Mouse (Mus musculus): Measurements from ENCODE around the gene Rassf8.

The Rassf8 gene

DNA sequence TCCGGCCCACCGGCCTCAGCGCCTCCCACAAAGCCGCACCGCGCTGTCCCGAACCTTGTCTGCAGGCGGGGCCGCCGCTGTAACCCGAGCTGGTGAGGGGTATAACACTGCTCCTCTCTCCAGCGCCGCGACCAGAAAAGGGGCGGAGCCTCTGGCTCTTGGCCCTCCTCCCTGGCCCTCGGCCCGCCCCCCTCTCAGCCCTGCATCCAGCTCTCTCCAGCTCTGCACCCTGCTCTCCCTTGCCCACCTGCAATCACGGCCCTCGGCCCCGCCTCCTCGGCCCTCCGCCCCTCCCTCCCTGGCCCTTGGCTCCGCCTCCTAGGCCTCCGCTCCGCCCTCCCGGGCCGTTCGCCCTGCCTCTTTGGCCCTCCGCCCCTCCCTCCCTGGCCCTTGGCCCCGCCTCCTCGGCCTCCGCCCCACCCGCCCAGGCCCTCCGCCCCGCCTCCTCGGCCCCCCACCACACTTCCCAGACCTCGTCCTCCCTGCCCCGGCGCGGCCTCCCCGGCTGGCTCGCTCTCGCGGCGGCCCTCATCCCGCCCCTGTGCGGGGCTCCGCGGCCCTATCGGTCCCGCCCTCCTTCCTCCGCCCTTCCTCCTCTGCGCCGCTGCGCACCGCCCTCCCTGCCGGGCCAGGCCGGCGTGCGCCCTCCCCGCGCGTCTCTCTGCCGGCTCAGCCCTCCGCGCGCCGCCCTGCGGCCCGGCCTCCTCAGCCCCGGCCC, at the start of gene Rassf8:
Gene Rassf8 (plus strand): TSS at position 617 of the 718 bp plus-strand sequence.
- peak; percentile 69; the same call in 1 of the 2 replicates for TF ChIP-seq GATA4 (IDR thresholded peaks at IDR 0.05; ENCODE audit: insufficient replicate concordance, low read length)

GRCm38 (mm10) chr6:145701021-145701540, 45.5 kb upstream of the Rassf8 start:
- no peak for TF ChIP-seq GATA4 (IDR thresholded peaks at IDR 0.05; ENCODE audit: insufficient replicate concordance, low read length)

GRCm38 (mm10) chr6:145703667-145704066, 42.9 kb upstream of the Rassf8 start:
- TF ChIP-seq GATA4 (IDR thresholded peaks at IDR 0.05; ENCODE audit: insufficient replicate concordance, low read length) = no peak

DNA sequence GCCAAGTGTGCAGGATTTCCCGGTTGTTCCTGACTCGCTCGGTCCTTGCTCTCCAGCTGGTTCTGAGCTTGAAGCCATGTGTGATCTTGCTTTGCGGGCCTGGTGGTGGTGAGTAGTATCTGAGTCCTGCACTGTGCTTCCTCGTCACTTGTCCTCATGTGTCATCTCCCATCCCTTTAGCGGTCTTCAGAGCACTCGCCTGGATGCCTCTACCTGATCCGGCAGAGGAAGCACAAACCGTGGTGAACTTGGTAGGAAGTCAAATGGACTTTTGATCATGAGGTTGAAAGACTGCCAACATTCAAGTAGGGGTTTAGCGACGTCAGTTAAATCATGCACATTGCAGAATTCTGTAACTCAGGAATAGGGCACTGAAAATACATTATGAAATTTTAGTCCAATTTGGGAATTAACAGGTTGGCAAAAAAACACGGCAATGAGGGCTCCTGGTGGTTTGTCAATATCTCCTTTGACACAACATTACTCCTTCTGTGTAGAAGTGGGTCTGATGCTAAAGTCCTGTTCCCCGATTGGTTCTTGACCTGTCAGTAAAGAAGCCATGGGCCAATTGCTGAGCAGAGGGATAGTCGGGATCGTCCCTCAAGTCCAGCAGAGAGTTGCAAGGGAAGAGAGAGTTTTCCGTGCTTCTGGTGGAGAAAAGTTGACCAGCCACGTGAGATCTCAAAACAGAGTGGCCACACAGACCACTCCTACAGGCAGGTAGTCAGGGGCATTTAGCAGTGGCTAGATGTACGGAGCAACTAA, 36.4 kb upstream of the Rassf8 start:
- TF ChIP-seq GATA4 (IDR thresholded peaks at IDR 0.05; ENCODE audit: insufficient replicate concordance, low read length) = no peak

GRCm38 (mm10) chr6:145710797-145711196, 35.8 kb upstream of the Rassf8 start:
- TF ChIP-seq GATA4 (IDR thresholded peaks at IDR 0.05; ENCODE audit: insufficient replicate concordance, low read length) = no peak

GRCm38 (mm10) chr6:145711320-145711719, 35.2 kb upstream of the Rassf8 start:
- no peak for TF ChIP-seq GATA4 (IDR thresholded peaks at IDR 0.05; ENCODE audit: insufficient replicate concordance, low read length)

- no peak for TF ChIP-seq GATA4 (IDR thresholded peaks at IDR 0.05; ENCODE audit: insufficient replicate concordance, low read length)
Measured at GRCm38 (mm10) chr6:145713241-145714114, 33.1 kb upstream of the Rassf8 start.

GRCm38 (mm10) chr6:145714131-145714530, 32.4 kb upstream of the Rassf8 start:
- TF ChIP-seq GATA4 (IDR thresholded peaks at IDR 0.05; ENCODE audit: insufficient replicate concordance, low read length) = no peak

GRCm38 (mm10) chr6:145722596-145722995, 24.0 kb upstream of the Rassf8 start:
- TF ChIP-seq GATA4 (IDR thresholded peaks at IDR 0.05; ENCODE audit: insufficient replicate concordance, low read length) = no peak

GRCm38 (mm10) chr6:145723131-145723863, 23.3 kb upstream of the Rassf8 start:
- TF ChIP-seq GATA4 (IDR thresholded peaks at IDR 0.05; ENCODE audit: insufficient replicate concordance, low read length) = no peak

DNA sequence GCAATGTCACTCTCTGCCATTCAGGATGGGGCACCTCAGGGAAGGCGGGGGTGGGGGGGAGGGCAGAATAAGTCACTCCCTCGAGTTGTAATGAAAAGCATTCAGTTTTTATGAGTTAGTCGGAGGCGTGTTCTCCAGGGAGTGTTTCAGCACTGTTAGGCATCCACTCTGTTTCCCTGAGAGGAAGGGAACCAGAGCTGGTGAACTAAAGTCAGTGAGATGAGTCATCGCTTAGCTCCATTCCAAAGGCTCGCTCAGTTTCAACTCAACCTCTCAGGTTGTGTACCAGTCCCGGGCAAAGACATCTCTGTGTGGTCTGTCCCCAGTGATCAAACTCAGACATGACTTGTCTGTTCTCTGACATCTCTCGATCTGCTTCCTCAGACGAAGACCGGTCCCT, 20.7 kb upstream of the Rassf8 start:
- no peak for TF ChIP-seq GATA4 (IDR thresholded peaks at IDR 0.05; ENCODE audit: insufficient replicate concordance, low read length)

GRCm38 (mm10) chr6:145726986-145727385, 19.6 kb upstream of the Rassf8 start:
- no peak for TF ChIP-seq GATA4 (IDR thresholded peaks at IDR 0.05; ENCODE audit: insufficient replicate concordance, low read length)

- TF ChIP-seq GATA4 (IDR thresholded peaks at IDR 0.05; ENCODE audit: insufficient replicate concordance, low read length) = no peak
Measured at GRCm38 (mm10) chr6:145732868-145733267, 13.7 kb upstream of the Rassf8 start.

DNA sequence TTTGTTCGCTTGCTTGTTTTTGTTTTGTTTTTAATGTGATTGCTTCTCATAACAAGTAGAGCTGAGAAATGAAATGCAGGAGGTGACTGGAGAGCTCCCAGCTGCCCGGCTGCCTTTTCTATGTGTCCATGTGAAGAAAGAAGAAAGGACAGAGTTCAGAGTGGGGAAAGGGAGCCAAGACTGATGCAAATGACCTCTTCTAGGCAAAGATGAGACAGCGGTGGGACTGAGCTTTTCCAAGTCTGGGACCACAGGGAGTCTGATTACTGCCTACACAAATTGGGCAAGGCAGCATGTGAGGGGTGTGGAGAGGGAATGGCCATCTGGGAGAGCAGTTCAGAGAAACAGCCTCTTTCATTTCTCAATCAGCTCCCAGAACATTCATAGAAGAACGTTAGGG, 13.3 kb upstream of the Rassf8 start:
- TF ChIP-seq GATA4 (IDR thresholded peaks at IDR 0.05; ENCODE audit: insufficient replicate concordance, low read length) = no peak

Data from liver, adult (tissue).